Mouse (Mus musculus) embryonic facial prominence, embryonic 11.5 days (tissue): ENCODE data around the gene Cdkn1a. TPM values are rescaled to one million over a fixed set of nuclear protein-coding genes. Genes with fewer than 3 reads are reported as not detected.
"Not testable (repeated sequence)": the region's sequence is repeated elsewhere in the genome, so short reads cannot be mapped to it uniquely, and the experiment has no call there.

Source experiments
- ATAC-seq: fragments of 200-750 bp; cut with Nextera tagmentation; replicated peaks from 2 replicates; pipeline ENCODE4 v1.8.0; 2017; ENCODE audit warnings: low read depth; ENCODE audit not compliant: insufficient number of reproducible peaks, low FRiP score, low TSS enrichment
- DNase-seq: peaks from one replicate; pipeline ENCODE4 v3.0.0-alpha.2; 2015; ENCODE audit warnings: low spot score
- H3K27ac ChIP-seq: fragments of 300-500 bp; sonication (generic); replicated peaks from 2 replicates; pipeline ENCODE4 v1.5.1; 2014; ENCODE audit warnings: mild to moderate bottlenecking, low read depth, low read length, control low read depth
- H3K27me3 ChIP-seq: fragments of 300-500 bp; sonication (generic); 2 replicates; pipeline ENCODE4 v1.6.1; 2014; ENCODE audit warnings: mild to moderate bottlenecking, low read length, moderate library complexity, mixed read lengths; ENCODE audit not compliant: control insufficient read depth, insufficient read depth
- H3K36me3 ChIP-seq: fragments of 300-500 bp; sonication (generic); replicated peaks from 2 replicates; pipeline ENCODE4 v1.6.1; 2014; ENCODE audit warnings: low read depth, mild to moderate bottlenecking, low read length, moderate library complexity, mixed read lengths; ENCODE audit not compliant: control insufficient read depth, insufficient read depth
- H3K4me1 ChIP-seq: fragments of 300-500 bp; sonication (generic); 2 replicates; pipeline ENCODE4 v1.6.1; 2014; ENCODE audit warnings: low read length, mixed read lengths; ENCODE audit not compliant: control insufficient read depth, insufficient read depth
- H3K4me2 ChIP-seq: fragments of 300-500 bp; sonication (generic); 2 replicates; pipeline ENCODE4 v1.6.1; 2014; ENCODE audit warnings: low read depth, mild to moderate bottlenecking, control low read depth, low read length, moderate library complexity
- H3K4me3 ChIP-seq: fragments of 300-500 bp; sonication (generic); 2 replicates; pipeline ENCODE4 v1.5.1; 2014; ENCODE audit warnings: low read depth, low read length, control low read depth
- H3K9ac ChIP-seq: fragments of 300-500 bp; sonication (generic); replicated peaks from 2 replicates; pipeline ENCODE4 v1.6.1; 2014; ENCODE audit warnings: mild to moderate bottlenecking, control low read depth, low read length
- H3K9me3 ChIP-seq: fragments of 300-500 bp; sonication (generic); replicated peaks from 2 replicates; pipeline ENCODE4 v1.6.1; 2016; ENCODE audit warnings: mild to moderate bottlenecking, low read length, inconsistent platforms, mixed read lengths; ENCODE audit not compliant: control insufficient read depth
- WGBS: fragments of 180-500 bp; shearing (Covaris S2); extraction: QIAGEN DNeasy Blood & Tissue Kit; methylation state at CpG from one replicate; pipeline ENCODE4 v1.1.7; 2014; 5-methylcytosine and 5-hydroxymethylcytosine counted together
- polyA plus RNA-seq: library from polyadenylated mRNA; unstranded; fragments of >200 nt; fragmentation: Nextera tagmentation; extraction: Ambion mirVana; gene quantifications from 2 replicates; pipeline ENCODE4 v1.2.1, GENCODE M21; 2014

The Cdkn1a gene
- polyA plus RNA-seq, 1 experiment from 2014 or later, result 25.5 TPM

- Histone ChIP-seq H3K9me3 (no peaks in the 10 kb centered on the region), H3K36me3 (no peaks in the 10 kb centered on the region), H3K27me3 (peaks cover 19% of the 10 kb centered on the region), H3K27ac (no peak overlapping the region), H3K4me3 (no peak overlapping the region), H3K4me2 (no peak overlapping the region), H3K4me1 (no peaks in the 10 kb centered on the region; the same call in 1 of the 2 replicates), H3K9ac (no peak overlapping the region)
- ATAC-seq, result no peak
- WGBS, result 54% methylated on average over 7 of the region's 7 CpGs
- DNase-seq, result no peak
Observed at GRCm38 (mm10) chr17:29096851-29097561, 6.2 kb downstream of the Cdkn1a start.

GRCm38 (mm10) chr17:29098291-29098690, 7.5 kb downstream of the Cdkn1a start:
- Histone ChIP-seq H3K9ac (no peak overlapping the region), H3K36me3 (no peaks in the 10 kb centered on the region), H3K27ac (no peak overlapping the region), H3K9me3 (no peaks in the 10 kb centered on the region), H3K4me1 (no peaks in the 10 kb centered on the region; the same call in 1 of the 2 replicates), H3K4me3 (no peak overlapping the region), H3K4me2 (no peak overlapping the region), H3K27me3 (peaks cover 14% of the 10 kb centered on the region)
- DNase-seq (no peak), ATAC-seq (no peak)
- WGBS, result 88% methylated on average over 24 of the region's 24 CpGs

GRCm38 (mm10) chr17:29099076-29099475, 8.3 kb downstream of the Cdkn1a start:
- no peak for ATAC-seq
- no peak for DNase-seq

GRCm38 (mm10) chr17:29100627-29101026, 9.9 kb downstream of the Cdkn1a start:
- no peak for ATAC-seq
- H3K36me3 ChIP-seq, result no peaks in the 10 kb centered on the region
- DNase-seq, result no peak
- 93% methylated on average over 7 of the region's 7 CpGs for WGBS
- H3K4me3 ChIP-seq, result no peak overlapping the region
- H3K4me1 ChIP-seq, result no peaks in the 10 kb centered on the region
- no peak overlapping the region for H3K27ac ChIP-seq
- no peak overlapping the region for H3K4me2 ChIP-seq
- no peaks in the 10 kb centered on the region for H3K9me3 ChIP-seq
- H3K27me3 ChIP-seq, result no peaks in the 10 kb centered on the region
- H3K9ac ChIP-seq, result no peak overlapping the region

More at GRCm38 (mm10) chr17:29099076-29099475, 8.3 kb downstream of the Cdkn1a start:
- no peak overlapping the region for H3K9ac ChIP-seq
- H3K4me3 ChIP-seq, result no peak overlapping the region
- 88% methylated on average over 8 of the region's 8 CpGs for WGBS
- no peaks in the 10 kb centered on the region for H3K9me3 ChIP-seq
- no peaks in the 10 kb centered on the region for H3K36me3 ChIP-seq
- H3K27ac ChIP-seq, result no peak overlapping the region
- no peaks in the 10 kb centered on the region; the same call in 1 of the 2 replicates for H3K4me1 ChIP-seq
- no peak overlapping the region for H3K4me2 ChIP-seq
- peaks cover 8% of the 10 kb centered on the region for H3K27me3 ChIP-seq

GRCm38 (mm10) chr17:29110356-29110755, 19.6 kb downstream of the Cdkn1a start:
- not testable (repeated sequence) for H3K4me1 ChIP-seq, DNase-seq, ATAC-seq, H3K27ac ChIP-seq, H3K36me3 ChIP-seq, H3K9ac ChIP-seq, H3K4me3 ChIP-seq, H3K27me3 ChIP-seq, H3K9me3 ChIP-seq, H3K4me2 ChIP-seq
- 81% methylated on average over 6 of the region's 6 CpGs for WGBS

- Histone ChIP-seq H3K4me3 (no peak overlapping the region), H3K9me3 (no peaks in the 10 kb centered on the region), H3K27me3 (no peaks in the 10 kb centered on the region), H3K36me3 (no peaks in the 10 kb centered on the region), H3K9ac (no peak overlapping the region), H3K27ac (no peak overlapping the region), H3K4me2 (no peak overlapping the region), H3K4me1 (no peaks in the 10 kb centered on the region)
- DNase-seq (no peak), ATAC-seq (no peak)
- 88% methylated on average over 5 of the region's 5 CpGs for WGBS
Observed at GRCm38 (mm10) chr17:29111332-29111731, 20.6 kb downstream of the Cdkn1a start.

GRCm38 (mm10) chr17:29113591-29114352, 23.0 kb downstream of the Cdkn1a start, which contains the start of gene Rab44:
TSS of gene Rab44 (plus strand) at chr17:29114145.
- no peak within 1 kb of the TSS for H3K27ac ChIP-seq
- no peaks in the 10 kb centered on the region for H3K36me3 ChIP-seq
- H3K4me2 ChIP-seq, result no peak within 1 kb of the TSS
- no peak within 1 kb of the TSS for H3K4me3 ChIP-seq
- no peaks in the 10 kb centered on the region for H3K4me1 ChIP-seq
- no peak within 1 kb of the TSS for H3K9ac ChIP-seq
- no peak for DNase-seq
- H3K27me3 ChIP-seq, result no peaks in the 10 kb centered on the region
- H3K9me3 ChIP-seq, result no peaks in the 10 kb centered on the region
- WGBS, result 94% methylated on average over 13 of the region's 13 CpGs
- ATAC-seq, result no peak

- H3K4me3 ChIP-seq, result no peak overlapping the region
- no peaks in the 10 kb centered on the region for H3K9me3 ChIP-seq
- no peaks in the 10 kb centered on the region for H3K4me1 ChIP-seq
- no peak overlapping the region for H3K9ac ChIP-seq
- H3K4me2 ChIP-seq, result no peak overlapping the region
- ATAC-seq (no peak), DNase-seq (no peak)
- H3K36me3 ChIP-seq, result no peaks in the 10 kb centered on the region
- no peak overlapping the region for H3K27ac ChIP-seq
- WGBS, result 71% methylated on average over 12 of the region's 12 CpGs
- no peaks in the 10 kb centered on the region for H3K27me3 ChIP-seq
Observed at GRCm38 (mm10) chr17:29116023-29116422, 25.2 kb downstream of the Cdkn1a start.
